Mouse (Mus musculus) adrenal gland, postnatal 14 days (tissue): ENCODE measurements at regions not wholly inside any gene's neighbourhood (a gene's known extent, or its start where the extent isn't known, plus 50 kb on each side); places are given as distances from the start of the nearest gene placed in this dataset.

Experiments used
- DNase-seq: peaks from one replicate; pipeline ENCODE4 v3.0.0; 2021; ENCODE audit warnings: mixed read lengths

DNA sequence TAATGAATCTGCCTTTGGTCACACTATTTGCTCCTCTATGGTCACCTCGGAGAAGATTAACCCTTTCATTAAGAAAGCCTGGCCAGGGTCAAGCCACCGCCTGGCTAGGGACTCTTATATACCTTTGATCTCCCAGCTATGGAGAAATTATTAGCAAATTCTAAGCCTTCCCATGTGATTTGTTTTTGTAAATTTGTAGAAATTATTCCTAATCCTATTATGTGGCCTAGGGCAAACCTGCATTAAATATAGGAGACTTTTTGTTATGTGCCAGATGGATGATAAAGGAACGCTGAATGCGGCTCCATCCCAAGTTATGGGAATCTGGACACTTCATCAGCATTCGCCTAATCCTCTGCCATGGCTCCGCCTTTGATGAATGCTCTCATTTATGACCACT lies 70.4 kb upstream of the Tmco5 start:
- DNase-seq, result no peak

- no peak for DNase-seq
These were observed 69.9 kb upstream of the Tmco5 start for GRCm38 (mm10) chr2:116808554-116808953.

- no peak for DNase-seq
These were observed 68.4 kb upstream of the Tmco5 start for GRCm38 (mm10) chr2:116810116-116810515.

DNA sequence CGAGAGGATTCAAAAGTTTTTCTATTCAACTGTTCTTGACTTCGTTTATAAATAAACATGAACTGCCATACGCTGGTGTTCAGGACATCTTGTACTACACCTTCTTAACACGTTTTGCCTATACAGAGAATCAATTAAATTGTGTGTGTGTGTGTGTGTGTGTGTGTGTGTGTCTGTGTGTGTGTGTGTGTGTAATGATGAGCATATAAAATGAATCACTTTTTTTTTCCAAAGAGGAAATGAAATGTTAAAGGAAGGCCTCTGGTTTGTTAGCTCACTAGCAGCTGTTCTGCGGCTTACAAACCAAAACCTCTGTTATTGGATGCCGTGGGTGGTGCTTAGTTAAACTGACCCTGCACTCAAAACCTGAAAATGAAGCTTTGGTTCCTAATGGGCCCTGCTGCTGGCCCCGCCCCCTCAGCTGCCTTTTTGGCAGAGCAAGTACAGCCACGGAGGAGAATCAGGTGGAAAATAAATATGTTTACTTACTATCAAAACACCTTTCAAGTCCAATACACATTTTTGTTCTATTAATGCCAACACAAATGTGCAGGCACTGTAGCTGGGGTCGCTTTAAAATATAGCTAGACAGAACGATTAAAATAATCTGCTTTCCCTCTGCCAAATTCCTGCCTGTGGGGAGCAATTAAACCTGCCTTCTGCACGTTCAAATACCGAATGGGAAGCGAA lies 65.5 kb upstream of the Tmco5 start:
- DNase-seq, result peak; percentile 5

GRCm38 (mm10) chr2:116813559-116813895 lies 65.0 kb upstream of the Tmco5 start:
- DNase-seq, result no peak

GRCm38 (mm10) chr2:116817134-116817533 lies 61.4 kb upstream of the Tmco5 start:
- no peak for DNase-seq

GRCm38 (mm10) chr2:116817561-116817960 lies 60.9 kb upstream of the Tmco5 start:
- DNase-seq, result no peak

- no peak for DNase-seq
These were observed 59.9 kb upstream of the Tmco5 start for GRCm38 (mm10) chr2:116818550-116818949.

DNA sequence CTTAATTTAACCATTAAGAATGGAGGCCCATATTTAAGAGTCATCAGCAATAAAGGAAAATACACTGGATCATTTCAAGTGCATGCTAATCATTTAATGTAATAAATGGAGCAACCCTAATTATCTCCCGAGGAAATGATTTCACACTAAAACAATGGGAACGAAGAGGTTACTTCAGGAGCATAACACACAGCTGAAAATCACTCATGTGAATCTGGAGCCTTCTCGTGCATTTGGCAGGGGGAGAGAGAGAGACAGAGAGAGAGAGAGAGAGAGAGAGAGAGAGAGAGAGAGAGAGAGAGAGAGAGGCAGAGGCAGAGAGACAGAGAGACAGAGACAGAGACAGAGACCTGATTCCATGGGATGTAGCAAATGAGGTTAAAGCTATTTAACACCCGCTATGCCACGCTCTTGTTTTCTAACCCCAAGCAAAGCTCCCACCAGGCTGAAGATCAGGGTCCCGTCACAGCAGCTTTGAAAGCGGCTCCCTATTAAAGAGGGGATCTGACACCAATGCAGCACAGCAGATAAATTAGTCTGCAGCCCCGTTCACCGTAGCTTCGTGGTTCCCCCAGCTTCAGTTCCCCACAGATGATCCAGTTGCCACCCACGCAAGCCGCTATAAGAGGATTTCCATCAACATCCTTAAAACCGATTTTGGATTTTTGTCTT lies 59.3 kb upstream of the Tmco5 start:
- DNase-seq, result no peak

DNA sequence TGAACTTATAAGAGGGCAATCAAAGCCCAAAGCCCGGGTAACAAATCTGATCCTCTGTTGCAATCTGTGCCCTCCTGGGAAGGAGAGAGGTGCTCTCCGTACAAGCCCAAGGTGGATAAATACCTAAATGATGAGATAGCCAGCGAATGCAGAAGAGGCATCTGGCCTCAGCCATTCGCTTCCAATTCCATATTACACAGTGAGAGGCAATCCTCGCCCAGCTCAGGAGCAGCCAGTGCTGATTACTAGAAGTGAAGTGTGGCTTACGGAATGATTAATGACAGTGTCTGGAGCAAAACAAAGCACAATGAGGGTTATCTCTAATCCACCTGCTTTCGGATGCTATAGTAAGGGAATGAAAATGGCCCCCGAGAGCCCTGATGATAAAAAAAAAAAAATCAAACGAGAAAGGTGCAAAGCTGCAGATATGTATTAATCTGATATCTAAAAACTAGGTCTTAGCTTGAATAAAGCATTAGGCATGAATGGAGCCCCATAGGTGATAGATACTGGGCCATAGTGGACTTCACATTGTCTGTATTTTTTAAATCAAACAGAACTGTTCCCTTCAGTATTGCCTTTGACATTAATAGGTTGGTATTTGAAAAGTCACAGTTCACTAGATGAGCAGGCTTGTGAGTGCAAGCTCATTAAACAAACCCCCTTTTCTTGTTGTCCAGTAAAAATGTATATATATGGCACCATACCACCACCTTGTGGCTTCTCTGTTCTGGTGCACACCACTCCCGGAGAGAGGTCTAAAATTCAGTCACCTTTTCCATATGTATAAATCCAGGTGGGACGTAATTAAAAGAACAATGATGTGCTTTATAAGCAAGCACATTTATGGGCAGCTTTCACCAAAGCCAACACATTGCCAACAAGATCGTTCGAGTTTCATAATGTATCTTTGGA lies 57.4 kb upstream of the Tmco5 start:
- peak; percentile 7 for DNase-seq
